Mouse (Mus musculus) spleen, postnatal 10 days (tissue): ENCODE measurements around the gene Prl7b1.

Experiments
- DNase-seq, 2 experiments: peaks; one replicate each; pipeline ENCODE4 v3.0.0; 2021 to 2022; ENCODE audit warnings: low spot score in 2 of 2

Gene Prl7b1

DNA sequence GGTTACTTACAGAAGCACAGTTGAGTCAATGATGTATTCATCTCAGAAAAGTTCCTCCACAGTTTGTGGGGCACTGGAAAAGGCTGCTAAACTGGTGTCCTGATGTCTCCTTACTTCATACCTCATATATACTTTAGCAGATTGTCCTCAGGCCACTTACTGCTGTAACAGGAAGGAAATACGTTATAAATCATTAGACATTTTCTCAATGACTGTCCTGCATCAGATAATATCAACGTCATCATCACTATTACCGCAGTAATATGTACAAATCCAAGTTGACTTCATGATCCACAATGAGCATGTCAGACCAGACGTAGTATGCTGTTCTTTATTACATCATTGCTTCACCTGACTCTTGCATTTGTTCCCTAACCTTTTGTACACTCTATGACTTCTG, at the start of gene Prl7b1:
Gene Prl7b1 (minus strand): TSS at position 101 of the 400 bp plus-strand sequence.
- no peak for DNase-seq

DNA sequence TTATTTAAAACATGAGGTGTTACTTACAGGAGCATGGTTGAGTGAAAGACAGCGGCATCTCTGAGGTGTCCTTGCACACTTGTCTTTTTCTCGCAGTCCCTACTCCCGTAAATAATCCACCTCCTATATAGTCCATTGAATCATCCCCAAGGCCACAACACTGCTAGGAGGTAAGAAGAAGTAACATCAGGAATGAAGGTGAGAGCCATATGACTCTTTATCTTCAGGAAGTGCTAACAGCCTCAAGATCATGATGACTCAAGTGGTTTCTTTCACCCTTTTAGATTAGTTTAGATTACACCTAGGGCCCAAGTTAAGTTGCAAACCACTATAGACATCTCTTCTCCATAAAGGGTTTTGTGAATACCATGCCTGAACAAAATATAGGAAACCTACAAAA, 32.0 kb upstream of the Prl7b1 start, which contains the start of gene Prl7a1:
Gene Prl7a1 (minus strand): TSS at position 101 of the 400 bp plus-strand sequence.
- no peak for DNase-seq

DNA sequence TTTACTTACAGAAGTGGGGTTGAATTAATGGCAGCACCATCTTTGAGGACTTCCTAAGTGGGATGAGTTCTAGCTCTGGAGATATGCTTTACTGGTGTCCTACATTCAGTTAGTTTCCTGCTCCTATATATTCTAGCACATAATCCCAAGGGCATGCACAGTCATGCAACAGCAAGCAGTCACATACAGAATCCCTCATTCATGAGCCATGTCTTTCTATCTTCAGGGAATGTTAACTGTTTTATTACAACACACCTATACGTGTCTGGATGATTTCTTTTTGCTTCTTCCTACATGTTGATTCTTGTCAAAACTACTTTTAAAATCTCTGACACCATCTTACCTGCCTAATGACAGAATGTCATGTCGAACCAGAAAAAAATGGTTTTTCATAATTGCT, 28.3 kb downstream of the Prl7b1 start, which contains the start of gene Prl8a1:
Gene Prl8a1 (minus strand): TSS at position 101 of the 400 bp plus-strand sequence.
- DNase-seq = no peak

DNA sequence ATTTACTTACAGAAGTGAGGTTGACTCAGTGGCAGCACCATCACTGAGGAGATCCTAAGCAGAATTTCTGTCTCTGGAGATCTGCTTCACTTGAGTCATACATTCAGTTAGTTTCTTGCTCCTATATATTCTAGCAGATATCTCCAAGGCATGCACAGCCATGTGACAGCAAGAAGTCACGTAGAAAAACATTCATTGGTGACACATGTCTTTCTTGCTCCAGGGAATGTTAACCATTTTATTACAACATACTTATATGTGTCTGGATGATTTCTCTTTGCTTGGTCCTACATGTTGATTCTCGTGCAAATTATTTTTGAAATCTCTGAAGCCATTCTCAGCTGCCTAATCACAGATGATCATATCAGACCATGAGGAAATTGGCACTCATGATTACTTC, 45.9 kb downstream of the Prl7b1 start, which contains the start of gene Prl8a9:
Gene Prl8a9 (minus strand): TSS at position 101 of the 400 bp plus-strand sequence.
- DNase-seq = no peak

DNA sequence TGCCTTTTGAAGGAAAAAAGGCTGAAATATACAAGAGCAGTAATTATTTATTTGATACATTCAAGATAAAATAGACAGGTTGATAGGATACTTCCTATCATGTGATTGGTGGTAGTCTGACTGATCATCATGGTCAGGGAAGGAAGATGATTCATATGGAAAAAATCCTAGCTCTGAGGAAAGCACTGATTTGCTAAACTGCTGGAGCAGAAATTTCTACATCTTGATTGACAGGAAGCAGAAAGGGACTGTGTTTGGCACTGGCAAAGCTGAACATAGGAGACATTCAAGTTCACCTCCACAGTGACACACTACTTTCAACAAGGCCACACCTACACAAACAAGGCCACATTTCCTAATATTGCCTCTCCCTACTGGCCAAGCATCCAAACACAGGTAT, 57.0 kb downstream of the Prl7b1 start:
- DNase-seq = no peak
